Mouse (Mus musculus) liver, embryonic 11.5 days (tissue): Measurements from ENCODE around the gene Trim12a. TPM values are rescaled to one million over a fixed set of nuclear protein-coding genes. Genes with fewer than 3 reads are reported as not detected.
A peak's percentile ranks its signal among the peaks of the same experiment; 100 is the strongest.
"Not testable (repeated sequence)": the region's sequence is repeated elsewhere in the genome, so short reads cannot be mapped to it uniquely, and the experiment has no call there.

Source experiments
- ATAC-seq: fragments of 200-750 bp; cut with Nextera tagmentation; replicated peaks from 2 replicates; pipeline ENCODE4 v1.8.0; 2017; ENCODE audit warnings: moderate number of reproducible peaks, mild to moderate bottlenecking, moderate TSS enrichment, moderate library complexity; ENCODE audit not compliant: low FRiP score
- DNase-seq: peaks from one replicate; pipeline ENCODE4 v3.0.0-alpha.2; 2017; ENCODE audit warnings: low spot score
- H3K27ac ChIP-seq: fragments of 300-500 bp; sonication (generic); 2 replicates; pipeline ENCODE4 v1.5.1; 2014; ENCODE audit warnings: mild to moderate bottlenecking, low read depth, low read length, control low read depth
- H3K27me3 ChIP-seq: fragments of 300-500 bp; sonication (generic); replicated peaks from 2 replicates; pipeline ENCODE4 v1.6.1; 2014; ENCODE audit warnings: low read length, mixed read lengths; ENCODE audit not compliant: control insufficient read depth, insufficient read depth
- H3K36me3 ChIP-seq: fragments of 300-500 bp; sonication (generic); 2 replicates; pipeline ENCODE4 v1.6.1; 2014; ENCODE audit warnings: mild to moderate bottlenecking, low read length, moderate library complexity, mixed read lengths; ENCODE audit not compliant: control insufficient read depth, insufficient read depth
- H3K4me1 ChIP-seq: fragments of 300-500 bp; sonication (generic); replicated peaks from 2 replicates; pipeline ENCODE4 v1.6.1; 2014; ENCODE audit warnings: low read length, mixed read lengths; ENCODE audit not compliant: control insufficient read depth, insufficient read depth
- H3K4me2 ChIP-seq: fragments of 300-500 bp; sonication (generic); 2 replicates; pipeline ENCODE4 v1.6.1; 2014; ENCODE audit warnings: mild to moderate bottlenecking, control low read depth, moderate library complexity
- H3K4me3 ChIP-seq: fragments of 300-500 bp; sonication (generic); 2 replicates; pipeline ENCODE4 v1.5.1; 2014; ENCODE audit warnings: low read depth, low read length, control low read depth
- H3K9ac ChIP-seq: fragments of 300-500 bp; sonication (generic); 2 replicates; pipeline ENCODE4 v1.6.1; 2014; ENCODE audit warnings: low read depth, low read length, control low read depth
- H3K9me3 ChIP-seq: fragments of 300-500 bp; sonication (generic); 2 replicates; pipeline ENCODE4 v1.6.1; 2016; ENCODE audit warnings: low read length, inconsistent platforms, mixed read lengths; ENCODE audit not compliant: control insufficient read depth
- WGBS: fragments of 180-500 bp; shearing (Covaris S2); extraction: QIAGEN DNeasy Blood & Tissue Kit; methylation state at CpG from one replicate; pipeline ENCODE4 v1.1.7; 2014; 5-methylcytosine and 5-hydroxymethylcytosine counted together
- polyA plus RNA-seq: library from polyadenylated mRNA; unstranded; fragments of >200 nt; fragmentation: Nextera tagmentation; extraction: Ambion mirVana; gene quantifications from 2 replicates; pipeline ENCODE4 v1.2.1, GENCODE M21; 2014

Gene Trim12a
- polyA plus RNA-seq, 1 experiment from 2014 or later = 3.8 TPM

GRCm38 (mm10) chr7:104314796-104315353, 391 bp downstream of the Trim12a start:
- DNase-seq (peak; percentile 47), ATAC-seq (peak; percentile 72)
- Histone ChIP-seq H3K9me3 (no peaks in the 10 kb centered on the region), H3K27ac (no peak overlapping the region), H3K9ac (peak overlapping the region; percentile 48), H3K4me2 (peak overlapping the region; percentile 61), H3K27me3 (no peaks in the 10 kb centered on the region), H3K4me1 (no peaks in the 10 kb centered on the region), H3K36me3 (no peaks in the 10 kb centered on the region), H3K4me3 (peak overlapping the region; percentile 51)
- 8% methylated on average over 15 of the region's 15 CpGs for WGBS

- Histone ChIP-seq H3K9me3 (no peaks in the 10 kb centered on the region), H3K9ac (no peak overlapping the region), H3K36me3 (no peaks in the 10 kb centered on the region), H3K4me3 (no peak overlapping the region), H3K27ac (no peak overlapping the region), H3K4me1 (no peaks in the 10 kb centered on the region), H3K27me3 (no peaks in the 10 kb centered on the region), H3K4me2 (no peak overlapping the region)
- ATAC-seq = no peak
- DNase-seq = no peak
- 74% methylated on average over 5 of the region's 5 CpGs for WGBS
Observed at GRCm38 (mm10) chr7:104291638-104292400, 23.4 kb downstream of the Trim12a start.

GRCm38 (mm10) chr7:104290641-104291040, 24.6 kb downstream of the Trim12a start:
- Histone ChIP-seq H3K27me3 (no peaks in the 10 kb centered on the region), H3K4me2 (no peak overlapping the region), H3K9ac (no peak overlapping the region), H3K4me3 (no peak overlapping the region), H3K27ac (no peak overlapping the region), H3K36me3 (no peaks in the 10 kb centered on the region), H3K9me3 (no peaks in the 10 kb centered on the region), H3K4me1 (no peaks in the 10 kb centered on the region)
- DNase-seq = no peak
- ATAC-seq = no peak
- WGBS = 83% methylated on average over 1 of the region's 1 CpGs

- H3K36me3 ChIP-seq, H3K27me3 ChIP-seq, H3K9ac ChIP-seq, H3K9me3 ChIP-seq, DNase-seq, H3K27ac ChIP-seq, H3K4me1 ChIP-seq: not testable (repeated sequence)
- WGBS = 27% methylated on average over 14 of the region's 14 CpGs
- H3K4me3 ChIP-seq = peak within 1 kb of the TSS; percentile 34
- peak; percentile 98 for ATAC-seq
- H3K4me2 ChIP-seq = peak within 1 kb of the TSS; percentile 33
Observed at GRCm38 (mm10) chr7:104287576-104288443, 27.5 kb downstream of the Trim12a start, which contains the start of gene Trim5. TSS of gene Trim5 (minus strand) at chr7:104288094.

- not testable (repeated sequence) for H3K27me3 ChIP-seq, ATAC-seq, H3K9me3 ChIP-seq, H3K27ac ChIP-seq, H3K9ac ChIP-seq, H3K4me2 ChIP-seq, H3K4me1 ChIP-seq, DNase-seq, H3K36me3 ChIP-seq, H3K4me3 ChIP-seq
- WGBS = 62% methylated on average over 3 of the region's 3 CpGs
Observed at GRCm38 (mm10) chr7:104279361-104279760, 35.9 kb downstream of the Trim12a start.

GRCm38 (mm10) chr7:104265335-104265734, 49.9 kb downstream of the Trim12a start:
- not testable (repeated sequence) for H3K27ac ChIP-seq, H3K4me3 ChIP-seq, H3K4me2 ChIP-seq, ATAC-seq, H3K9me3 ChIP-seq, H3K9ac ChIP-seq, H3K36me3 ChIP-seq, DNase-seq, H3K27me3 ChIP-seq, H3K4me1 ChIP-seq
- 61% methylated on average over 3 of the region's 5 CpGs for WGBS

GRCm38 (mm10) chr7:104260380-104260779, 54.9 kb downstream of the Trim12a start:
- DNase-seq, H3K27ac ChIP-seq, H3K4me3 ChIP-seq, H3K4me2 ChIP-seq, H3K27me3 ChIP-seq, H3K9me3 ChIP-seq, H3K9ac ChIP-seq, H3K36me3 ChIP-seq, ATAC-seq, H3K4me1 ChIP-seq: not testable (repeated sequence)
- 81% methylated on average over 4 of the region's 4 CpGs for WGBS
